Mouse (Mus musculus): ENCODE data around the gene Tecpr2.

GRCm38 (mm10) chr12:110850010-110850928, 38.8 kb upstream of the Tecpr2 start, which contains the start of gene Zfp839:
- no peak for TF ChIP-seq CTCF (IDR thresholded peaks at IDR 0.05)
- no peak for TF ChIP-seq EP300 (IDR thresholded peaks at IDR 0.05)
